Mouse (Mus musculus) cerebellum, adult 9-11 months (tissue): ENCODE results near the gene Efna5.

ENCODE experiments used
- DNase-seq: peaks from one replicate; pipeline ENCODE4 v3.0.0; 2022

Gene Efna5

DNA sequence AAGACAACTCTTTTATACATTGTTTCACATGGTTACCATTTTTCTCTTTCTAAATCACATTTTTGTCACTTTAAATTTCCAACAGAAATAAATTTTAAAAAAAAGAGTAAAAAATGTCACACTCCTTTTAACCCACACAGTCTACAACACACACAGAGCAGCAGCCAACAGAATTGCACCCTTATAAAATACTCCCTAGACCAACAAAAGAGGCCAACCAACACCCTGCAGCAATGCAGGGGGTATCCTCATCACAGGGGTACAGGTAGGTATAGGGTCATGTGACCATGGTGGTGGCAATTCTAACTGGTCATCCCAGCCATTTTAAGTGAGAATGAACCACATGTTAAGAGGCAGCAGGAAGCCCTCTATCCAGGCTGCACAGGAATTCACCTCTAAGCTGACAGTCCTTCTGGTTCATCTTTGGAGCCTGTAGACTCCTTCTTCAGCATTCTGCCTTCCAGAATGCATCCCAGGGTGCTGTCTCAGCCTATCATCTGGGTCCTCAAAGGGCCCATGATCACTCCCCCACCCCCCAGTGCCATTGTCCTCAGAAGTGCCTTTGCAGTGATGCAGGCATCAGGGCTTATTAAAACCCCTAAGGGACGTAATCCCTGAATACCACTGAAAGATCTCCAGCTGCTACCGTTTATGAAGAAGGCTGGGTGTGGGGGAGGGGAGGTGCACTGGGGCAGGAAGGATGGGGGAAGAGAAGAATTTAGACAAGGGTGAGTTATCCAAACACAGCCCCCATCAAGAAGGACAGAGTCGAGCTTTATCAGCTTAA, 28.1 kb downstream of the Efna5 start:
- DNase-seq = no peak

DNA sequence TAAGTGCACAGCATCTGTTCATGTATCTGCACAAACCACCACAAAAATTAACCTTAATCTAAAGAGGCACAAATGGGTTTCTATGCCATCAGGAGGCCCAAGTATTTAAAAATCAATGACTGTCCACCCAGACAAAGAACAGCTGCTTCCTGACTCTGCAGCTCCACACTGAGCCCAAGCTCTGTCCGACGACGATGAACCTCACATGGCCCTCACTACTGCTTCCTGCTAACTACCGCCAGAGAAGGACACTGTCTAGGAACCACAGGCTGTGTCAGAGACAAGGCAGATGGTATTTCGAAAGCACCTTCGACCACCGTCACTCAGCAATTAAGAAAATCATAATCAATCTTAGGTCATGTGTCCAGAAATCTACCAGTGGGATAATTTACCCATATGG, 29.8 kb downstream of the Efna5 start:
- no peak for DNase-seq

GRCm38 (mm10) chr17:62850603-62851002, 30.5 kb downstream of the Efna5 start:
- no peak for DNase-seq

GRCm38 (mm10) chr17:62849676-62850075, 31.4 kb downstream of the Efna5 start:
- DNase-seq = no peak

GRCm38 (mm10) chr17:62845656-62846055, 35.5 kb downstream of the Efna5 start:
- DNase-seq = no peak

DNA sequence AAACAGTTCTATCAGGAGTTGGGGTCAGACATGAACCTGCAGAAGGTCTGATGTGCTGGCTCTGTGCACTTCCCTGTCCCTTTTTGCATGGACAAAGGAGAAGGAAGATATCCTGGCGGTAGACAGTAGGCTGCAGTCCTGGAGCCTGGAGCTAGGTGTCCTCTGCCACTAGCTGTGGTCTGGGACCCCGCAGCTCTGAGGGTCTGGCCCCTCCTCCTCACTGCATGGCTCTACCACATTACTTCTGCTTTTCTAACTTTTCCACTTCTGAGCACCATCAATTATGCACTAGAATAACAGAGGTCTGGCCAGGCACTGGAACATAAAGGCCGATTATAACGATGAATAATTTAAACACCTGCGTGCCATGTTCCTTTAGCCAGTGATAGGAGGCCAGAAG, 36.8 kb downstream of the Efna5 start:
- no peak for DNase-seq

DNA sequence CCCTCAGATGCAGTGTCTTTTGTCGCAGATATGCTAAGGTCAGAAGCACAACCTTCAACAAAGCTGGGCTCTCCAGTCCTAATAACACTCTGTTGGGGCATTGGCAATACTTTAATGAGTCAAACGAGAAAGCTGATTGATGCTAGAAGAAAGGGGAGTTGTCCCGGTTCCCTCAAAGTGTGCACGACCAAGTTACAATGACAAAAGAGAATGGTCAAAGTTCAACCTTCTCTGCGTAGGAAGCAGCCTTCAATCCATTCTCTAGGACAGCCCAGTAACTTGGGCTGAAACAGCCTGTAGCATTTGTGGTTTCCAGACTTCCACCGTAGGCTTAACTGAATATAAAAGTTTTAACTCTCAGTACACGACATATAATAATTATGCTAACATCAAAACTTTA, 43.8 kb downstream of the Efna5 start:
- no peak for DNase-seq

DNA sequence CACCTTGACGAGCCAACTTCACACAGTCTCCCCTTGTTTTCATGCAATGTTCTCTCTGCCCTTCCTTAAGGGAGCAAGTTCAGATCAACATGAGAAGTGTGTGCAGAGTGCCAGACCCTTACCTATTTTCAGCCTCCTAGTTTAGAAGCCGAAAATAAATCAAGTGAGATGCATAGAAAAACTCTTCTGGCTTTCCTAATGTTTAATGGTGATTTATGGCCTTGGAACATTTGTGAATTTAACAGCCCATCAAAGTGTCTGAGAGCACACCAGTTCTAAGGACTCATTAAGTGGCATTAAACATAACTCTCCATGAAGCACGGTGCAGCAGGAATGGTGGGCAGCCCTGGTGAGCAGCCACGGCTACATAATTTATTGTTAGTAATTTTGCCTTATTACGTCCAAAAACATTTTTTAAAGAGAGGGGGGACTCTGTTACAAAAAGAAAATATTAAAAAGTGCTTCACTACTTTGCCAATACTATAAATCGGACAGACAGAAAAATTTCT, 44.5 kb downstream of the Efna5 start:
- no peak for DNase-seq

GRCm38 (mm10) chr17:62832550-62833127, 48.5 kb downstream of the Efna5 start:
- DNase-seq = no peak

DNA sequence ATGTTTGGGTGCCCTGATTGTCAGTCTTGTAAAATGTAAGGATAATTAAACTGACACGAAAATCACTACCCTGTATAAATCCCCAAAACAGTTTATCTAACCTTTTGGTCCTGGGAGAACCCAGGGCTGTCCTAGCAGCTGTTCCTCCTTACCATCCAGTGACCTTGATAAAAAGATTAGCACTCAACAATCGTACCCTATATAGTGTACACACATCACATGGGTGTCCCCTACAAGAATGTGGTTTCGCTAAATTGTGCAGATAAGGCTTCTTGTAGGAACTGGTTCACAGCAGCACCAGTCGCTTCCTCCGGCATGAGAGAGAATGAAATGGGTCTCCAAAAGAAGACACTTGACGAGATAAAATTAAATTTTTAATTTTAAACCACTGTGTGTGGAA, 53.6 kb downstream of the Efna5 start:
- no peak for DNase-seq

DNA sequence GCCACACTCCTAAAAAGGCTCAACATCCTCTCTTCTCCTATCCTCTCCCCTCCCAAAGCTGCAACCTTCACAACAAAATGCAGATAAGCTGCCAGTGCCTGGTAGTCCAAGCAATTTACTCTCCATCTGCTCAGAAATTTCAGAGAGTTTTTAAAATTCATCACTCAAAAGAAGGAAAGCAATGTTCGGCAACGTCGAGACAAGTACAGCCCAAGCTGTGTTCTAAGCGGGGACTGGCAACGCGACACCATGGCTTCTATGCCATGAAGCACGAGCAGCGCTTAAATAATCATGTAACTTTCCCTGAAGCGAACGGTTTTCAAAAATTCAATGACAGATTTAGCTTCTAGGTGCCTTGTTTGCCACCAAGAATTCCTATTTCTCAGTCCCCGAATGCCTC, 59.9 kb downstream of the Efna5 start:
- no peak for DNase-seq

- DNase-seq = no peak
Measured at GRCm38 (mm10) chr17:62819931-62820330, 61.2 kb downstream of the Efna5 start.

GRCm38 (mm10) chr17:62818821-62819220, 62.3 kb downstream of the Efna5 start:
- no peak for DNase-seq

DNA sequence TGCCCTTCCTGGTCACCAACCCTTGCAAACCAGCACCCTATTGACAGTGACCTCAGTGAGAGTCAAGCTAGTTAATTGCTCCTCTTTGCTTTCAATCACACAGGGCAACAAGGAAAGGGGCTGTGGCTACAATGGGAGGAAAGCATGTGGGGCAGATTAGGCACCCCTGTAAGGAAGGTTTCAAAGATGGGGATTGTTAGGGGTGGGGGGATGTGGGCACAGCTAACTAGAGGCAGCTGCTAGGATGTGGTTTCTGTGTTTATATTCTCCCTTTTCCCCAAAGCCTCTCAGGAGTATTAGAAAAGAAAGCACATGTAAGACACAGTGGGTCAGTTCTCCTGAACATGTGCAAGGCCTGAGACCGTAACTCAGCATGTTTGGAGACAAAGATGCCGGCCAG, 62.8 kb downstream of the Efna5 start:
- DNase-seq = no peak

DNA sequence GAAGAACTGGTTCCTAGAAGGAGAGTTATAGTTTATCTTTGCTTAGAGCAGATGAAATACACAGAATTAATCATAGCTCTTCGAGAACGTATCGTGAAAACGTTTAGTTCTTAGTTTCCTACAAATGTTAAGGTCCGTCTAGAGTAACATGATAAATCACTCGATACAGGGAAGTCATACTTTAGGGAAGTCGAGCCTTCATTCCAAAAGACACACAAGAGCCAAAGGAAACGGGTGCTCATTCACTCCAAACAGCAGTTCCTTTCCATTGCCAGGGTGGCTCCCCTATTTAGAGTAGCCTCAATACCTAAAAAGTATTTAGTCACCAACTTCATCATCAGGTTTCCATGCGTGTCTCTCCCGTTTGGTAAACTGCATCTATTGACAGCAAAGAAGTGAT, 64.2 kb downstream of the Efna5 start:
- DNase-seq = no peak

DNA sequence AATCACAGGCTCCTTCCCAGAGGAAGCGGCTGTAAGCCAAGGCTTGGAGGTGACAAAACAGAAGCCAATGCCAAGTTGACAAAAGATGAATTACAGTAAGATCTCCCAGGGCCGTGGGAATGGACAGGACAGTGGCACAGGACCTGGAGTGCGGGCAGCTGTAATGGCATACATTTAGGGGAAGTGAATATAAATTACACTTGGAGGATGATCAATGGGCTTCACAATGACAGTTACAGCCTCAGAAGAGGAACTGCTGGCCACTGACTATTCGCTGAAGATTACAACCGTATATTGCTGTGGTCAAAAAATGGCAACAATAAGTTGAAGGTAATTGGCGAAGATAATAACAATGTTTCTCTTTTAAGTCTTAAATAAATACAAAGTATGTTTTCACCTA, 67.7 kb downstream of the Efna5 start:
- no peak for DNase-seq

- DNase-seq = no peak
Measured at GRCm38 (mm10) chr17:62807891-62808290, 73.2 kb downstream of the Efna5 start.

DNA sequence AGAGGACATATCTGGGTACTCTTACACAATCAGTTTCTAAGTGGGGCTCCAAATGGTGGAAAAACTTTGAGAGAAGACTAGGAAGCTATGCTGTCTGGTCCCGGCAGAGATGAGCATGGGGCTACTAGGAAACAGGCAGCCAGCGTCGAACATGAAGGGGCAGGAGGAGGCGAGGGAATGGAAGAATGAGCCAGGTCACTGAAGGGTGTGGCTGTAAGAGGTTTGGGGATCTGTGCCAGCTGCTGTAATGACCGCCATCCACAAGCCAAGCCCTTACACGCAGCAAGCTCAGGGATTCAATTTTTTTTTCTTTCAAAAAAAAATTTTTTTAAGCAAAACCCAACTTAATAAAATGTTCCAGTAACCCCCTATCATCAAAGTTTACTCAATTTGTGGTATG, 74.5 kb downstream of the Efna5 start:
- no peak for DNase-seq

DNA sequence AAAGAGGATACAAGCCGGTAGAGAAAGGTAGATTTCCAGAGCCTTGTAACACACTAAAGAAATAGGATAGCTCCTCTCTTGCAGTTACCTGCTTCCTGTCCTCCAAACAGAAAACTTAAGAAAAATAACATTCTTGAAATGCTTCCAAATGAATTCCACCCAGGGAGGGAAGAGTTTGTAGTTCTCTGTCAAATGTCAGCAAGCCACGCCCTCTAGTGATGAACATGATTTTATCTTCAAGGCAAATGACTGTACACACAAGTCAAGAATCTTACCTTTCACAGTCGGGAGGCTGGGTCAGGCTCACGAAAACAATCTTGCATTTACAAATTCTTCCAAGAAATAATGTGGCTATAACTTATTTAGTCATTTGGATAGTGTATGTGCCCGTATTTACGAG, 78.4 kb downstream of the Efna5 start:
- no peak for DNase-seq

DNA sequence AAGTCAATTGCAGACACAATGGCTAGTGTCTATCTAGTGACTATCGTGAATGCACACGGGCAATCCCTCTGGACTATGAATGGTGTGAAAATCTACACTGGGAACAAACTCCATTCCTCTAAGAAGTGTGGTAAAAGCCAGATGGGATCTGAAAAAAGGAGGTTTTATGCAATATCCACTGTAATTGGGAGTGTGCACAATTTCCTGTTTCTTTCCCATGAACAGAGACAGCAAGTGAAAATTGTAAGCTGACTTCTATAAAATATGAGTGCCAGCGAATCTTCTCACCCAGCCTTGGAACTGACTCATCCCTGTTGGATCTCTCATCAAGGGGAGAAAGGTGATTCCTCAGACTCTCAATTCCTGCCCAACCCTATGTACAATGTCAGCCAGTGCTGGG, 83.8 kb downstream of the Efna5 start:
- no peak for DNase-seq

GRCm38 (mm10) chr17:62789291-62790290, 91.5 kb downstream of the Efna5 start:
- no peak for DNase-seq

DNA sequence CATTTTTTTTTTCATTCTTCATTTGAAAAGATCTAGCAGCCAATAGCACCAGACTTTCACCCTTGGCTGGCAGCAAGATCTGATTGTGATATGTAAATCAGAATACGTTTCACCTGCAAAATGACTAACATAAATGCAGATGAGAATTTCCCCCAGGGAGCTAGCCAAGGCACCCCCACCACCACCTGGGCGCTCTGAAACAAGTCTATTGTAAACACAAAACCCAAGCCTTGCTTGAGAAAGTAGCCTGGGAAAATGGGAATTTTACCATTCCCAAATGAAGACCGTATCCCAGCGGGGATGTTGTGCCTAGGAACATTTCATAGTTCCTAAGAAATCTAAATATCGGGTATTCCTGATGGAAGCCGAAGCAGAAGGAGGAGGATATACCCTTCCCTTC, 92.3 kb downstream of the Efna5 start:
- DNase-seq = no peak

DNA sequence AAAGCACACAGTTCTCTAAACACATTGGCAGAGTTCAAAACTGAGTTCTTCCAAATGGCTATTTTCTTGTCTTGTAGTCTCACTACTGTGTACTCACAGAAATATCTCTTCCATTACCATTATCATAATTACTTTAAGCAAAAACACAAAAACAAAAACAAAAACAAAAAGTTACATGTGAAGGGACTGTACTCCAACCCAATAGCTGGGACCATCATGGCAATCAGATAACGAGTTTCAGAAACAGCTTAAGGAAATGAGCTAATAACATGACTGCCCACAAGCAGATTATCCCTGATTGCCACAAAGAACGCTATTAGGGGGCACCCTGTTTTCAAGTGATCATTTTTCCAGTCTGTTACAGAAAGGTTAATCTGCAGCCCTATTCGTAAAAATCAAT, 93.3 kb downstream of the Efna5 start:
- DNase-seq = no peak

DNA sequence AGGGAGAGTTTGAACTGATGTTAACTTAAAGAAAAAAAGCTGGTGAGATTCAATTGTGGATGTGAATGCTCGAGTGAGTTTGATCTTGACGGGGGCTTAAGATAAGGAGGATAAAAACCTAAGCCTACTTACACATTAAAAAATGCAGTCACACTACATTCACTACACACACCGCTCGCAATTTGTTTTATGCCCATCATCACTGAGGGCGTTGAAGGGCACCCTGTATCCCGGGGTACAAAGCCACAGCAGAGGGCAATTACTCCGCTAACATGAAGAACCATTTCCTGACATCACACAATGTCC, 94.6 kb downstream of the Efna5 start:
- DNase-seq = no peak
